Mouse (Mus musculus) stomach, postnatal 0 days (tissue): Measurements from ENCODE around the gene Ctbs.

ENCODE experiments used
- CTCF ChIP-seq: IDR thresholded peaks from 2 replicates; pipeline ENCODE4 v1.5.1; 2016; ENCODE audit warnings: antibody characterized with exemption, low read depth, mild to moderate bottlenecking, moderate library complexity
- EP300 ChIP-seq: optimal IDR thresholded peaks from 2 replicates; pipeline ENCODE3; 2016; ENCODE audit warnings: antibody characterized with exemption

DNA sequence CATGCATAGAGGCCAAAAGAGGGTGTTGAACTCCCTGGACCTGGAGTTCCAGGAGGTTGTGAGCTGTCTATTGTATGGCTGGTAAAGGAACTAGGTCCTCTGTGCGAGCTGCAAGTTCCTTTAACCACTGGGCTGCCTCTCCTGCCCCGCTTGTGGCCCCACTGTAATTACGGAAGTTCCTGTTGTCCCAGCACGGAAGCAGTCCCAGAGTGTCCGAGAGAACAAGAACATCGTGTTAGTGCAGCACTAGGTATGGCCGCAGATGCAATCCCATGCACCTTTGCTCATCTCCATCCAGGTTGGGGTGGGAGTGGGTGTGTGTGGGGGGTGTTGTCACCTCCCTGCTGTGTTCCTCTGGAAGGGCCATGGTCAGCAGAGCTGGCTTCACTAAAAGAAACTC lies 4.7 kb upstream of the Ctbs start:
- TF ChIP-seq CTCF, result no peak
- no peak for TF ChIP-seq EP300
